Mouse (Mus musculus) CH12.LX (cell line): ENCODE data around the gene Prmt2. TPM values are rescaled to one million over a fixed set of nuclear protein-coding genes. Genes with fewer than 3 reads are reported as not detected.

Source experiments
- DNase-seq: peaks from one replicate; pipeline ENCODE4 v3.0.0-alpha.2; 2013; ENCODE audit errors: extremely low read depth
- H3K27ac ChIP-seq: 2 replicates; pipeline ENCODE4 v1.5.1; 2012; ENCODE audit warnings: low read depth, mild to moderate bottlenecking, control low read depth, moderate library complexity; ENCODE audit not compliant: insufficient read depth
- H3K27me3 ChIP-seq: replicated peaks from 2 replicates; pipeline ENCODE3; 2012; ENCODE audit warnings: inconsistent platforms
- H3K36me3 ChIP-seq, 2 experiments: replicated peaks in 1 of 2; 2 replicates each; pipeline versions ENCODE3 to v1.6.1; 2012; ENCODE audit warnings: inconsistent platforms in 1 of 2, low read length in 1 of 2, mild to moderate bottlenecking in 1 of 2, mixed read lengths in 1 of 2, moderate library complexity in 1 of 2; ENCODE audit not compliant: control insufficient read depth in 1 of 2, insufficient read depth in 1 of 2
- H3K4me1 ChIP-seq, 2 experiments: 2 replicates each; pipeline ENCODE4 v1.6.1; 2012; ENCODE audit warnings: inconsistent platforms in 1 of 2, moderate library complexity in 1 of 2; ENCODE audit not compliant: insufficient read depth in 2 of 2, control insufficient read depth in 1 of 2
- H3K4me2 ChIP-seq: 2 replicates; pipeline ENCODE4 v1.6.1; 2012; ENCODE audit warnings: low read depth, mild to moderate bottlenecking, control low read depth; ENCODE audit not compliant: poor library complexity, insufficient read depth, severe bottlenecking
- H3K4me3 ChIP-seq, 3 experiments: fragments of 150-350 bp in 1 of 3; sonication (generic) in 1 of 3; replicated peaks in 1 of 3; 2 replicates each; pipeline versions ENCODE3 to v1.5.1; 2011 to 2012; ENCODE audit warnings: low read depth in 2 of 3, low read length in 2 of 3, mild to moderate bottlenecking in 2 of 3, moderate library complexity in 2 of 3, control low read depth in 1 of 3, improper control_type of control experiment in 1 of 3, inconsistent platforms in 1 of 3, mixed read lengths in 1 of 3; ENCODE audit not compliant: poor library complexity in 1 of 3
- H3K79me2 ChIP-seq: replicated peaks from 2 replicates; pipeline ENCODE4 v1.6.1; 2012; ENCODE audit warnings: mild to moderate bottlenecking, moderate library complexity; ENCODE audit not compliant: control insufficient read depth, poor library complexity, insufficient read depth, severe bottlenecking; ENCODE audit errors: extremely low read depth
- H3K9ac ChIP-seq: 2 replicates; pipeline ENCODE4 v1.6.1; 2012; ENCODE audit warnings: low read depth, mild to moderate bottlenecking, control low read depth, moderate library complexity; ENCODE audit not compliant: insufficient read depth
- H3K9me3 ChIP-seq: replicated peaks from 2 replicates; pipeline ENCODE3; 2012; ENCODE audit warnings: low read length, inconsistent platforms, mixed read lengths
- CHD1 ChIP-seq: IDR thresholded peaks from 2 replicates; pipeline ENCODE4 v1.6.1; 2012; ENCODE audit warnings: low read depth, low read length, improper control_type of control experiment, inconsistent platforms
- CHD2 ChIP-seq: IDR thresholded peaks from 2 replicates; pipeline ENCODE4 v1.6.1; 2011; ENCODE audit warnings: low read length, improper control_type of control experiment
- CTCF ChIP-seq, 2 experiments: IDR thresholded peaks in 1 of 2; conservative IDR thresholded peaks in 1 of 2; 2 replicates each; pipeline ENCODE4 v1.5.1; 2011 to 2012; ENCODE audit warnings: low read depth in 2 of 2, low read length in 2 of 2, improper control_type of control experiment in 1 of 2, inconsistent platforms in 1 of 2, mild to moderate bottlenecking in 1 of 2, moderate library complexity in 1 of 2
- ELF1 ChIP-seq: IDR thresholded peaks from 2 replicates; pipeline ENCODE4 v1.6.1; 2014; ENCODE audit warnings: low read depth, mild to moderate bottlenecking, inconsistent platforms, low read length, improper control_type of control experiment
- HCFC1 ChIP-seq: IDR thresholded peaks from 2 replicates; pipeline ENCODE4 v1.6.1; 2012; ENCODE audit warnings: low read depth, mild to moderate bottlenecking, inconsistent platforms, low read length, improper control_type of control experiment
- KAT2A ChIP-seq: IDR thresholded peaks from 2 replicates; pipeline ENCODE4 v1.6.1; 2012; ENCODE audit warnings: low read length, improper control_type of control experiment, inconsistent platforms; ENCODE audit not compliant: insufficient replicate concordance
- MAX ChIP-seq: IDR thresholded peaks from 2 replicates; pipeline ENCODE4 v1.6.1; 2011; ENCODE audit warnings: low read length, improper control_type of control experiment
- MXI1 ChIP-seq: IDR thresholded peaks from 2 replicates; pipeline ENCODE4 v1.6.1; 2011; ENCODE audit warnings: mild to moderate bottlenecking, low read depth, low read length, improper control_type of control experiment
- MYC ChIP-seq: IDR thresholded peaks from 2 replicates; pipeline ENCODE4 v1.6.1; 2011; ENCODE audit warnings: low read depth, mild to moderate bottlenecking, improper control_type of control experiment, low read length
- NELFE ChIP-seq: IDR thresholded peaks from 2 replicates; pipeline ENCODE4 v1.6.1; 2011; ENCODE audit warnings: low read depth, low read length, improper control_type of control experiment
- NRF1 ChIP-seq: IDR thresholded peaks from 2 replicates; pipeline ENCODE4 v1.6.1; 2014; ENCODE audit warnings: low read depth, mild to moderate bottlenecking, inconsistent platforms, low read length, improper control_type of control experiment, moderate library complexity
- POLR2A ChIP-seq: IDR thresholded peaks from 2 replicates; pipeline ENCODE4 v1.6.1; 2011; ENCODE audit warnings: low read depth, mild to moderate bottlenecking, improper control_type of control experiment, low read length
- POLR2AphosphoS2 ChIP-seq: IDR thresholded peaks from 2 replicates; pipeline ENCODE4 v1.6.1; 2011; ENCODE audit warnings: low read depth, low read length, improper control_type of control experiment
- RCOR1 ChIP-seq: conservative IDR thresholded peaks from 2 replicates; pipeline ENCODE4 v1.6.1; 2012; ENCODE audit warnings: low read depth, mild to moderate bottlenecking, inconsistent platforms, low read length, improper control_type of control experiment
- SIN3A ChIP-seq: IDR thresholded peaks from 2 replicates; pipeline ENCODE4 v1.6.1; 2012; ENCODE audit warnings: low read length, improper control_type of control experiment, inconsistent platforms
- TBP ChIP-seq: conservative IDR thresholded peaks from 2 replicates; pipeline ENCODE4 v1.6.1; 2011; ENCODE audit warnings: low read depth, low read length, improper control_type of control experiment
- TCF12 ChIP-seq: IDR thresholded peaks from 2 replicates; pipeline ENCODE4 v1.6.1; 2014; ENCODE audit warnings: low read depth, mild to moderate bottlenecking, inconsistent platforms, low read length, improper control_type of control experiment
- USF1 ChIP-seq: IDR thresholded peaks from 2 replicates; pipeline ENCODE4 v1.6.1; 2014; ENCODE audit warnings: low read depth, mild to moderate bottlenecking, inconsistent platforms, low read length, improper control_type of control experiment
- ZMIZ1 ChIP-seq: IDR thresholded peaks from 2 replicates; pipeline ENCODE4 v1.6.1; 2012; ENCODE audit warnings: low read depth, mild to moderate bottlenecking, inconsistent platforms, low read length, improper control_type of control experiment
- ZNF384 ChIP-seq: IDR thresholded peaks from 2 replicates; pipeline ENCODE4 v1.6.1; 2012; ENCODE audit warnings: low read depth, low read length, improper control_type of control experiment, inconsistent platforms
- dilution Hi-C: fragments of 300-500 bp; cut with MboI; formaldehyde crosslinking; loops from 2 replicates; pipeline ENCODE4 v1.14.3; 2020; ENCODE audit warnings: low sequenced_read_pairs; ENCODE audit not compliant: extremely low pct_unique_long_range_greater_than_20kb, extremely low pct_ligation_motif_present
- in situ Hi-C: fragments of 300-500 bp; cut with MboI; formaldehyde crosslinking; loops from 3 replicates; pipeline ENCODE4 v1.14.3; 2019; ENCODE audit warnings: low sequenced_read_pairs, low pct_ligation_motif_present, low pct_unique_long_range_greater_than_20kb, mixed read lengths
- polyA plus RNA-seq: library from polyadenylated mRNA; unstranded; fragments of >175 nt; gene quantifications from 2 replicates; pipeline ENCODE4 v1.2.1, GENCODE M21; 2012; ENCODE audit warnings: low read depth; ENCODE audit not compliant: insufficient read length
- total RNA-seq, 2 experiments: library from RNA; depleted of rRNA; stranded (reverse); fragments of 300-350 nt in 1 of 2; fragments of >200 nt in 1 of 2; gene quantifications; 2 replicates each; pipeline ENCODE4 v1.2.3; 2012 to 2014

The Prmt2 gene
- total RNA-seq (2012; rRNA removed) (11.3 and 14.4 TPM in 2 replicates), total RNA-seq (2014; rRNA removed) (6.1 and 6.4 TPM in 2 replicates), polyA plus RNA-seq (14.9 and 15.0 TPM in 2 replicates)

- H3K4me3 ChIP-seq, result peak within 1 kb of the TSS; percentile 59 to 96 (median 84)
- dilution Hi-C loops (no loop called here), in situ Hi-C loops (no loop called here)
- H3K27me3 ChIP-seq, result no peaks in the 10 kb centered on the region
- H3K79me2 ChIP-seq, result no peaks in the 10 kb centered on the region
- peaks cover 0 to 14% of the 10 kb centered on the region in 2 experiments for H3K36me3 ChIP-seq
- peak within 1 kb of the TSS; percentile 74 for H3K4me2 ChIP-seq
- no peaks in the 10 kb centered on the region for H3K9me3 ChIP-seq
- H3K27ac ChIP-seq, result peak within 1 kb of the TSS; percentile 62
- H3K4me1 ChIP-seq, result peaks cover 3 to 15% of the 10 kb centered on the region in 2 experiments; a peak in 3 of 4 replicates
- peak within 1 kb of the TSS; percentile 73 for H3K9ac ChIP-seq
- peak; percentile 93 for DNase-seq
- TF ChIP-seq RCOR1 (peak; percentile 38; the same call in 1 of the 2 replicates), ZNF384 (no peak), POLR2AphosphoS2 (no peak), MAX (peak; percentile 51; the same call in 1 of the 2 replicates), KAT2A (0 out of 2 replicates have a peak, but pooled peaks have one; percentile 6), TBP (0 out of 2 replicates have a peak, but pooled peaks have one; percentile 50), NELFE (peak; percentile 87), CHD1 (no peak), USF1 (no peak), NRF1 (peak; percentile 94), TCF12 (peak; percentile 72), ZMIZ1 (peak; percentile 59), CTCF (conservative IDR thresholded peaks at IDR 0.05 in 1 of 2, IDR thresholded peaks at IDR 0.05 in 1 of 2; ENCODE audit: low read depth in 2 of 2, low read length in 2 of 2) (peak in 1 of 2 experiments; percentile 21; a peak in 1 of 4 replicates), MYC (no peak), HCFC1 (peak; percentile 51), SIN3A (peak; percentile 50), CHD2 (no peak), MXI1 (no peak), ELF1 (peak; percentile 70), POLR2A (peak; percentile 70)
Observed at GRCm38 (mm10) chr10:76237341-76238225, at the start of gene Prmt2. Prmt2 (minus strand) TSS chr10:76237865.
